Mouse (Mus musculus) olfactory bulb, adult 2 months (tissue): ENCODE measurements around the gene Cyct.

Source experiments
- CTCF ChIP-seq: fragments of 200-500 bp; IDR thresholded peaks from 2 replicates; pipeline ENCODE4 v1.5.1; 2012; ENCODE audit warnings: low read depth, mild to moderate bottlenecking, low read length, moderate library complexity; ENCODE audit not compliant: insufficient read depth
- POLR2A ChIP-seq: fragments of 200-500 bp; IDR thresholded peaks from 2 replicates; pipeline ENCODE4 v1.6.1; 2012; ENCODE audit warnings: mild to moderate bottlenecking, low read depth, low read length, moderate library complexity; ENCODE audit not compliant: insufficient read depth

- TF ChIP-seq CTCF (no peak), POLR2A (no peak)
Observed at GRCm38 (mm10) chr2:76409986-76410385, 49.7 kb upstream of the Cyct start.
